Comparison of ENCODE assay signal across 7 mouse cellular contexts in the genomic region with DNA sequence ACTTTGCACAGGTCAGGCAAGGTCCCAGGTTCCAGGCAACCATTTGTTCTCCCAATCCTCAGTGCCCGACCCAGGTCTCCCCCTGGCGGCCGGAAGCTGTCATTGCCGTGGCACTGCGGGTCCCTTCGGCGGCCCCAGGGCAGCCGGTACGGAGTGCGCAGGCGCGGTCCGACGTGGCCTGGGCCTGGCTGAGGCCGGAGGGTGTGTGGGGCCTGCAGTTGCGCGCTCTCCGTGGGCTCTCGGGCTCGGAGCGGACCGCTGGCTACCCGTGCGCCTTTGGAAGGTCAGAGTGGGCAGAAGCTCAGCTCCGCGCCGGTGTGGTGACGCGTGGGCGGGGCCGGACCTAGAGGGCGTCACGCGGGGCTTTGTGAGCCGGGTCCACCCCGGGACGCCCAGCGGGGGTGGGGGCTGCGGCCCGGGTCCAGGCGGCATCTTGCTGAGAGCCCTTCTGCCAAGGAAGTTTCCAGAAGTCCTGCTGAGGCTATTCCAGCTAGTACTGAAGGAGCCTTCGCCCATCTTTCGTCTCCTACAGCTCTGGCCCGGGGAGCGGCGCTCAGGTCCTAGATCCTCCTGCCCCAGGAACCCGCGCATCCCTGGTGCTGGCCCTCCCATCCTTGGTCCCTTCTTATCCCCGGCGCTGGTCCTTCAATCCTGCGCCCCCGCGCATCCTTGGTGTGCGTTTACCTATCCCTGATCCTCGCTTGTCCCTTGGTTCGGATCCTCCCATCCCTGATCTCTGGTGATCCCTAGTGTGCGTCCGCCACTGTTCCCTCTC. TPM values are rescaled to one million over a fixed set of nuclear protein-coding genes. Genes with fewer than 3 reads are reported as not detected.
A peak's percentile ranks its signal among the peaks of the same experiment; 100 is the strongest.
DNase-seq lines count a peak whose midpoint lies in the region; ATAC-seq and TF ChIP-seq lines count a peak whose summit lies in the region.

A gene (plus strand): TSS at position 174 of the 775 bp plus-strand sequence.

- peak; percentile 98 for TF ChIP-seq CTCF in intestine, postnatal 0 days (IDR thresholded peaks at IDR 0.05; ENCODE audit: low read depth)
- peak; percentile 88 for TF ChIP-seq CTCF in small intestine, adult 2 months (IDR thresholded peaks at IDR 0.05; ENCODE audit: extremely low read depth, insufficient read length, insufficient replicate concordance, low read depth, low read length)

- intact Hi-C loops in left cerebral cortex, postnatal 4 days (cut with DNase I), result no loop called here

- H3K9me3 ChIP-seq in intestine, postnatal 0 days (ENCODE audit: control insufficient read depth), result no peaks in the 10 kb centered on the region
- H3K9me3 ChIP-seq in midbrain, embryonic 12.5 days, result no peaks in the 10 kb centered on the region

- peaks cover 6% of the 10 kb centered on the region for H3K4me1 ChIP-seq in intestine, postnatal 0 days (replicated peaks; ENCODE audit: control insufficient read depth, insufficient read depth, low read length)
- H3K4me1 ChIP-seq in midbrain, embryonic 12.5 days, result peaks cover 22% of the 10 kb centered on the region
- peaks cover 4% of the 10 kb centered on the region; the same call in 1 of the 2 replicates for H3K4me1 ChIP-seq in small intestine, adult 2 months (ENCODE audit: control insufficient read depth, insufficient read depth, insufficient read length, low read length)

- peak within 1 kb of the TSS; percentile 90 for H3K27ac ChIP-seq in intestine, postnatal 0 days (ENCODE audit: low read depth, low read length)
- H3K27ac ChIP-seq in midbrain, embryonic 12.5 days (replicated peaks), result peak within 1 kb of the TSS; percentile 84
- peak within 1 kb of the TSS; percentile 31 for H3K27ac ChIP-seq in small intestine, adult 2 months (ENCODE audit: insufficient read depth, low read depth, low read length)

- peaks cover 2% of the 10 kb centered on the region for H3K36me3 ChIP-seq in intestine, postnatal 0 days (ENCODE audit: control insufficient read depth, insufficient read depth)
- peaks cover 6% of the 10 kb centered on the region for H3K36me3 ChIP-seq in midbrain, embryonic 12.5 days
- peaks cover 2% of the 10 kb centered on the region; the same call in 1 of the 2 replicates for H3K36me3 ChIP-seq in small intestine, adult 2 months (ENCODE audit: control insufficient read depth, insufficient read depth, low read length)

- no peaks in the 10 kb centered on the region for H3K27me3 ChIP-seq in intestine, postnatal 0 days (replicated peaks; ENCODE audit: control insufficient read depth, insufficient read depth, low read length)
- H3K27me3 ChIP-seq in midbrain, embryonic 12.5 days, result no peaks in the 10 kb centered on the region
- no peaks in the 10 kb centered on the region for H3K27me3 ChIP-seq in small intestine, adult 2 months (ENCODE audit: control insufficient read depth, insufficient read depth, low read length)

- peak within 1 kb of the TSS; percentile 92 for H3K4me3 ChIP-seq in intestine, postnatal 0 days (ENCODE audit: low read depth, low read length)
- H3K4me3 ChIP-seq in midbrain, embryonic 12.5 days, result peak within 1 kb of the TSS; percentile 87
- H3K4me3 ChIP-seq in small intestine, adult 2 months (ENCODE audit: low read depth, low read length), result peak within 1 kb of the TSS; percentile 69

- DNase-seq in adrenal gland, adult 8-10 months, result peak; percentile 92
- DNase-seq in embryo, embryonic 9.5 days (ENCODE audit: extremely low spot score), result peak; percentile 96
- no peak for DNase-seq in gonadal fat pad, adult 2 months (ENCODE audit: low read depth)
- DNase-seq in left cerebral cortex, postnatal 4 days, result peak; percentile 97

- TF ChIP-seq POLR2A in small intestine, adult 2 months (IDR thresholded peaks at IDR 0.05; ENCODE audit: low read depth, low read length), result peak; percentile 84

- under 1% methylated on average over 58 of the region's 58 CpGs for WGBS in intestine, postnatal 0 days
- WGBS in midbrain, embryonic 12.5 days, result under 1% methylated on average over 58 of the region's 58 CpGs
- WGBS in small intestine, adult 2 months, result 1% methylated on average over 58 of the region's 58 CpGs

- peak within 1 kb of the TSS; percentile 92 for H3K9ac ChIP-seq in intestine, postnatal 0 days (ENCODE audit: low read depth, low read length)
- peak within 1 kb of the TSS; percentile 91 for H3K9ac ChIP-seq in midbrain, embryonic 12.5 days (replicated peaks)

- ATAC-seq in intestine, postnatal 0 days, result peak; percentile 94
- ATAC-seq in midbrain, embryonic 12.5 days (ENCODE audit: low FRiP score, low read depth), result peak; percentile 95

- H3K4me2 ChIP-seq in intestine, postnatal 0 days (replicated peaks; ENCODE audit: low read depth), result peak within 1 kb of the TSS; percentile 89
- H3K4me2 ChIP-seq in midbrain, embryonic 12.5 days (replicated peaks), result peak within 1 kb of the TSS; percentile 71

RNA-seq across cellular contexts. Expression of the gene that starts here (rescaled TPM):
- total RNA-seq in adrenal gland, adult 8-10 months (2022), result 10 to 100 TPM; 52.4 to 63.4 (median 57.1) TPM
- polyA plus RNA-seq in gonadal fat pad, adult 2 months (2012; rRNA removed), result 11.5 and 12.1 TPM in 2 replicates
- 27.9 and 30.0 TPM in 2 replicates for polyA plus RNA-seq in intestine, postnatal 0 days (2015; fragmentation: Nextera tagmentation; extraction: Ambion mirVana)
- total RNA-seq in left cerebral cortex, postnatal 4 days (2021), result 10 to 100 TPM; 14.5 to 15.1 TPM
- polyA plus RNA-seq in midbrain, embryonic 12.5 days (2016; fragmentation: Nextera tagmentation; extraction: Ambion mirVana), result 35.9 and 37.8 TPM in 2 replicates
- polyA plus RNA-seq in small intestine, adult 2 months (2012; rRNA removed), result 6.8 and 7.1 TPM in 2 replicates

Comparison
In these comparisons a context has a peak if more than half of its experiments do, and no peak if none do; other contexts are left out.
1. H3K27ac ChIP-seq: peak in every context shown above with its lines; median percentile 90 in intestine, postnatal 0 days; 84 in midbrain, embryonic 12.5 days; 31 in small intestine, adult 2 months.